Mouse (Mus musculus): ENCODE results near the gene 1810049J17Rik.

GRCm38 (mm10) chr15:12337030-12337778, 15.5 kb upstream of the 1810049J17Rik start:
- TF ChIP-seq CTCF (IDR thresholded peaks at IDR 0.05): no peak
- no peak for TF ChIP-seq POLR2A (IDR thresholded peaks at IDR 0.05; ENCODE audit: insufficient read depth, low read depth, low read length)
